Comparison of ENCODE assay signal across 22 mouse cellular contexts in the genomic region with DNA sequence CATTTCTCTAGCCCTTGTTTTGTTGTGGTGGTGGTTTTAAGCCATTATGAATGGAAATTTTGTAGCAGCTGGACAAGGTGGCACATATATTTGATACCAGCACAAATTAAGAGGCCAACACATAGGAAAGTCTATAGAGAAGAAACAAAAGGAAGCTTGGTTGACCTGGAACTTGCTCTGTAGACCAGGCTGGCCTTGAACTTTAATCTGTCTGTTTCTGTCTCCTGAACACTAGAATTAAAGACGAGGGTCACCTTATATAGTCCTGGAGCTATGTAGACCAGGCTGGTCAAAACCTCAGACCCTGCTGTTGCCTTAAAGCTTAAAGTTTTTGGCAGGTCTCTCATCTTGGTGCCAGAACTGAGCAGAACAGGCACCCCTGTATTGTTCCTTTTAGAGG.
"Had no signal": no experiment of that assay in that cellular context is flagged by ENCODE, and none has a peak within 500 bp of the region (broad histone marks: within the 10 kb centered on the region; RNA-seq: fewer than 3 reads in every experiment).

No protein-coding gene starts in this region.

- H3K4me1 ChIP-seq: intestine, embryonic 15.5 days; limb, embryonic 12.5 days; limb, embryonic 15.5 days; lung, embryonic 15.5 days; midbrain, embryonic 15.5 days; neural tube, embryonic 12.5 days; neural tube, embryonic 15.5 days; stomach, embryonic 15.5 days had no signal

- H3K27ac ChIP-seq: intestine, embryonic 15.5 days; limb, embryonic 12.5 days; limb, embryonic 15.5 days; lung, embryonic 15.5 days; midbrain, embryonic 15.5 days; neural tube, embryonic 12.5 days; neural tube, embryonic 15.5 days; stomach, embryonic 15.5 days had no signal

- DNase-seq: kidney, adult 11 months; kidney, adult 8-10 months; kidney, postnatal 14 days; kidney, postnatal 4 days; left cerebral cortex, postnatal 4 days; lung, adult 18-20 months; lung, postnatal 10 days; lung, postnatal 36 days; right cerebral cortex, adult 18-20 months; right cerebral cortex, postnatal 14 days; right cerebral cortex, postnatal 4 days; thymus, adult 18-20 months; thymus, postnatal 36 days had no signal

- H3K4me3 ChIP-seq: intestine, embryonic 15.5 days; limb, embryonic 12.5 days; limb, embryonic 15.5 days; lung, embryonic 15.5 days; midbrain, embryonic 15.5 days; neural tube, embryonic 12.5 days; neural tube, embryonic 15.5 days; stomach, embryonic 15.5 days had no signal

- H3K9me3 ChIP-seq: intestine, embryonic 15.5 days; limb, embryonic 12.5 days; limb, embryonic 15.5 days; lung, embryonic 15.5 days; midbrain, embryonic 15.5 days; neural tube, embryonic 12.5 days; neural tube, embryonic 15.5 days; stomach, embryonic 15.5 days had no signal

- H3K4me2 ChIP-seq: intestine, embryonic 15.5 days; limb, embryonic 12.5 days; limb, embryonic 15.5 days; lung, embryonic 15.5 days; midbrain, embryonic 11.5 days; midbrain, embryonic 15.5 days; neural tube, embryonic 12.5 days; neural tube, embryonic 15.5 days; stomach, embryonic 15.5 days had no signal

- H3K9ac ChIP-seq: intestine, embryonic 15.5 days; limb, embryonic 12.5 days; limb, embryonic 15.5 days; lung, embryonic 15.5 days; midbrain, embryonic 15.5 days; neural tube, embryonic 12.5 days; neural tube, embryonic 15.5 days; stomach, embryonic 15.5 days had no signal

- H3K27me3 ChIP-seq: intestine, embryonic 15.5 days; limb, embryonic 12.5 days; limb, embryonic 15.5 days; lung, embryonic 15.5 days; midbrain, embryonic 15.5 days; neural tube, embryonic 12.5 days; neural tube, embryonic 15.5 days; stomach, embryonic 15.5 days had no signal

- ATAC-seq: intestine, embryonic 15.5 days had no signal
